Mouse (Mus musculus) mesoderm, embryonic 11.5 days (tissue): ENCODE data around the gene Slc26a1.
"Not testable (repeated sequence)": the region's sequence is repeated elsewhere in the genome, so short reads cannot be mapped to it uniquely, and the experiment has no call there.

Experiments used
- DNase-seq: peaks from one replicate; pipeline ENCODE4 v3.0.0-alpha.2; 2012; ENCODE audit warnings: low read depth, low spot score

Gene Slc26a1

DNA sequence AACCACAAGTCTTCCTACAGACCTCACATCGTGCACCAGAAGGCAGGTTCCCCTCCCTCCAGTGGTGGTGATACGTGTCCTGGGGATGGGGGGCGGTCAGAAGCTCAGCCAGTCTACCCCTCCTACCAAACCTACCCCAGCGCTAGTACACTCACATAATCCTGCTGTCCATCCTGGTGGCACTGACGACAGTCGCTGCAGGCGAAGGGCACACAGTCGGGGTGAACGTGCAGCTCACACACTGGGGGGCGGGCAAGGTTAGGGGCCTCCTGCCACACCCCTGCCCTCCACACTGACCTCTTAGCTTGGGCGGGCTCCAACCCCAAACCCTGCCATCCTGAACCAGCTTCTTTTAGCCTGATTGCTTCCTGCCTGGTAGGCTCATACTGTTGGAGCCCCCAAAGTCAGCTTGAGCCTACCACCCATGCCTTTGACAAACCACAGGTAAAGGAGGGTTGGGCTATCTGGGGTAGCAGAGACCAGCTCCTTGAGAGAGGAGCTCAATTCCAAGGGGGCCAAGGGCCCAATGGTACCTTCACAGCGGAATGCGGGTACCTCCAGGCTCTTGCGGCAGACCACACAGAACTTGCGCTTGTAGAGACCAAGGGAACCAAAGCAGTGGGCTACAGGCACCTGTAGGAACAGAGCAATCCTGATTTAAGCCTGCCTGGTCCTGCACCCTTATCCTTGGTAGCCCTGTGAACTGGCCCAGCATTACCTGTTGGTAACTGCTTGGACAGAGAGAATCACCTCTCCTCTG, 19.3 kb downstream of the Slc26a1 start:
- DNase-seq: no peak

DNA sequence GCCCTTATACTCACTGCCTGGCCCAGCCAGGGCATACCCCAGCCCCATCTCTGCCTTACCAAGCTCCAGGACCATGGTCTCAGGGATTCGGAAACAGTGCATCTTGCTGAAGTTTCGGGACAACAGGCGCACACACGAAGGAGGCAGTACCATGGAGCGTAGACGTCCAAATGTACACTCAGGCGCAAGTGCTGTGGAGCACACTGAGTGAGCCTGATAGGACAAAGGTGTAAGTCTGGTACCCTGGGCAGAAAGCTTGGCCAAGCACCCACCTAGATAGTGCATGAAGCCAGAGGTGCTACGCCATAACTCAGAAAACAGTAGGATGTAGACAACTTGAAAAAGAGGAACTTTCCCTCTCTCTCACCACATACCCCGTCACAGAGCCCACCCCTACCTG, 20.0 kb downstream of the Slc26a1 start:
- no peak for DNase-seq

DNA sequence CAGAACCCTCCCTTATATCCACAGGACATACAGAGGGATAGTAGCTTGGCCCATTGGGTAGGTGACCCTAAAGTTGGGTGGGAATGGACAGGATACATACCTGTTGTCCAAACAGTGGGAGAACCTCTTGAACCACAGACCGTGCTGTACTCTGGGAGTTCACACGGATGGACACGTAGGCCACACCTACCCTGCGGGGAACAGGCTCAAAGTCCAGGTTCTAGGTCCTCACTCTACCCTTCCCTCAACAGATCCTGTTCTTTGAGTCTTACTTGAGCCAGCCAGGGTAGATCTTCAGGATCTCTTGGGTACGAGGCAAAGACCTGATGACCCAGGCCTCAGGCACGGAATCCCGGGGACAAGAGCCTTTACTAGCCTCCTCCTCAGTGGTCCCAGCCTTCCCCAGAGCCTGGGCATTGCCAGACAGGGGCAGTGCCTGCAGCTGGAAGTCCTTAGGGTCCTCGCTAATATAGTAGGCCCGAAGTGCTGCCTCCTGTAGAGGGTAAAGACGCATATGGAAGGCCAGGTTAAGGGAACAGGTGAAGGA, 20.9 kb downstream of the Slc26a1 start:
- no peak for DNase-seq

DNA sequence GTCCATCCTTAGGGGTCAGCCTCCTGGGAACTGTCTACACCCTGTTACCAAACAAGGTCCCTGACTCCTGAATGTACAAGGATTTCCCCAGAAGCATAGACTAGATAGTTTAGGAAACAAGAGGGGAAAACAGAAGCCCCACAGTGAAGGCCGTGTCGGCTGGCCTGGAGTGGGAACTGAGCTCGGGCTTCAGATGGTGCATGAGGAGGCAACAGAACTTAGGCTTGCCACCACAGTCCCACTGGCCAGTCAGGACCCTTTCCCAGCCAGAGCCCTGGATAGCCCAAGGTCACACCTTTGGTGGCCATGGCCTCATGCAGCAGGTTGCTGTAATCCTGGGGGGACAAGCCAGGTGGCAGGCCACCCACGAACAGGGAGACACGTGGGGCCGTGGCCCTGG, 22.0 kb downstream of the Slc26a1 start:
- DNase-seq: no peak

DNA sequence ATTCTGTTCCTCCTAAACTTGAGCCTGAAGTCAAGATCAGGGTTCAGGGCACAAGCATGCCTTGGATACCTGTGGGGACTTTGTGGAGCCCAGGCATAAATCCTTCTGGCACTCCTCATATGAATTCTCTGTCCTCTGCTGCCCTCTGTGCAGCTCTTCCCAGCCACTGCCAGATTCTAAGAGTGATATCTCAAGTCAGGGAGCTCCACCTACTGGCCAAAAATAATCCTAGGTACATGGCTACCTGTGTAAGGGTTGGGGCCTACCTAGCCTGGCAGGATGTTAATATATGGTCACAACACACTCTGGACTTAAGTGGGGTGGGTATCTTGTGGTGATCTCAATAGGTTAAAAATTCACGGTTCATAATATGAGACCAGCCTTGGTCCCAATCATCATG, 23.5 kb downstream of the Slc26a1 start:
- DNase-seq: peak; percentile 53

DNA sequence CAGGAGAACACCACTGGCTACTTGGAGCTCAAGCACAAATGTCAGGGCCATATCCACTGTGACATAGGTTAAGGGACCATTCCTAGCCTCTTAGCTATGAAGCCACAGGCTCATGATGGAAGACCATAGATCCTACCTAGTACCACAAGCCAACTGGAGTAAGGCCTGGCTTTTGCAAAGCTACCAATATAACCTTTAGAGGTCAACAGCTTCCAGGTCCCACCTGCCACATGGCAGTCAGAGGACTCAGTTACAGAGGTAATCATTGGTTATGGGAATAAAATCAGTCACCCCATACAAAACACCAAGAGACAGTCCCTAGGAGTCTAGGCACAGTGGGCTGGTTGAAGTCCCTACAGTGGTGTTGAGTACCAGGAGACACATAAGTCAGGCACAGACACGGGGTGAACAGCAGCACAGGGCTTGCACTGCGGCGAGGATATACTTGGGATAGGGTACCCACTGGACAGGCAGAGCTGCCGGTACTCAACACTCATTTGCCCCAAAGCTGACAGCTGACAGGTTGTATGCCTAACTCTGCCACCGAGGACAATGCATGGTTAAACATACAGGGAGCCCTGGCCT, 24.1 kb downstream of the Slc26a1 start:
- no peak for DNase-seq

DNA sequence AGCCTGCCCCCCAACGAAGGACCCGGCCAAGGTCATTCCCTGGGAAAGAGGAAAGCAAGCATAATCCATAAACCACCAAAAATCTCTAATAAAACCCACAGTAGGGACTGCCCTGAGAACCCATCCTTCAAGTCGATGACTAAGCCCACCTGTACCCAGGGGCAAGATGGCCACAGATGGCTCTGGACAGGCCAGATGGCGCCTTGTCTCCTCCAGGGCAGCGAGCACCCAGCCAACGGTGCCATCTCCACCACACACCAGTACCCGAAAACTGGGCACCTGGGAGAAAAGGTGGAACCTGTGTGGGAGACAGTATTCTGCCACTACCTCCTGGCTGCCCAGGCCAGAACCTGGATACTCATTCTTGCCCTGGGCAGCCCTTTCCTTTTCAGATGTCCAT, 25.0 kb downstream of the Slc26a1 start:
- DNase-seq: no peak

DNA sequence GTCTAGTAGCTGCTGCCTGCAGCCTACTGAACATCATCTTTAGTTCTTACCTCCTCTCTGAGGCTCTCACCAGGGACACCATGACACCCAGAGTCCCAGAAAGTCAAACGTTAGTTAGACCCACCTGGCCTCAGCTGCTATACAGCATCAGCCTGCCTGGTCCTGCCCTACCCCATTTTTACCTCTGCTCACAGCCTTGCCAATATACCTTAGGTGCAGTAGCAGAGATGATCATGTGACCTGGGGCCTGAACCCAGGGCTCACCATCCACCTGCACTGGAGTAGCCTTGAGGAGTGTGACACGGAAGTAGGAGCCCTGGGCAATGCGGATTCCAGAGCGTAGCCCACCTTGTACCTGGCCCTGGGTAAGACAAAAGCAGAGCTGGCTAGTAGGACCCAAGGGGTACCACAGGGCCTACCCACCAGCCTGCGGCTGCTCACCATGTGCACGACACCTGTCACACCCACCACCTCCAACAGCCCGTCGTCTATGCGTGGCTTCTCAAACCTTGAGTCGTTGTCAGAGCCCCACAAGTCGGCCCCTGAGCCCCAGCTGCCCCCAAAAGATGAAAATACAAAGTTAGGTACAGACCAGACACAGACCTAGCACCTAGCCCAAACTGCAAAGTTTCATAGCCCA, 26.3 kb downstream of the Slc26a1 start:
- no peak for DNase-seq

DNA sequence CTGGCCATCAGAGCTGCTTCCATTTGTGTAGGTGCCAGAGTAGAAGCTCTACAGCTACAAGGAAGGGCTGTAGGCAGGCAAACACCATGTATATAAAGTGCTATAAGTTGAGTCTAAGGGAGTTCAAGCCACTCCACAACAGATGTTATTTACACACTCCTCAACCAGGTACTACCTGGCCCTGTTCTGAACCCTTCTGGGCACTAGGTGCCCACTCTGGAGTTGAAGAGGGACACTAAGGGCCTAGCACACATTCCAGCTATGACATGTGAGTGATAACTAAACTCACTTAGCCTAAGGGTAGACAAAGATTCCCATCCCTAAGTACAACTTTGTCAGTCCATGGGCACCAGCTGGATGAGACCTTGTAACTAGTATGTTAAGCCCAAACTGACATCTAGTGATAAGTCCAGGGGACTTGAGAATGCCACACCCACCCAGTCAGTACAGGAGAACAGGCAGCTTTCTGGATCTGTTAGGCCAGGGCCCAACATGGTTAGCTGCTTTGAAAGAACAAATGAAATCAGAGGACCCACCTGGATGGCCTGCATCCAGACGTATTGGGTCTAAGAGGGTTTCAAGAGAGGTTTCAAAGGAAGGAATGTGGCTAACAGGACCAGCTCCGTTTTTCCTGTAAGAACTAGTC, 27.4 kb downstream of the Slc26a1 start:
- no peak for DNase-seq

DNA sequence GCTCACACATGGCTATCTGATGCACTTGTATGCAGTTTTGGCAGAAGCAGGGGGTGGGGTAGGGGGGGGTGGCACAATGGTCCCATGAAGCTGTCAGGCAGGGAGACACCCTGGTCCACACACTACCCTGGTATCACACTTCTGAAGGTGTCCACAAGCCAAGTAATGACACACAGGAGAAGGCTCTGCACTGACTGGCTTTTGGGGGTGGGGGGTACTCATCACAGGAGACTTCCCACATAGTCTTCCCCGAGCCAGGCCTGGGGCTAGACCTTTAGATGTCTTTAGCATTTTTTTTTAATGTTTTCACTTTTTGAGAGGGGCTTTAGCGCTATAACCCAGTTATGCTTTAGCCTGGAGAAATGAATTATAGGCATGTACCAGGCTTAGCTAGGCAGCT, 28.1 kb downstream of the Slc26a1 start:
- DNase-seq: no peak

DNA sequence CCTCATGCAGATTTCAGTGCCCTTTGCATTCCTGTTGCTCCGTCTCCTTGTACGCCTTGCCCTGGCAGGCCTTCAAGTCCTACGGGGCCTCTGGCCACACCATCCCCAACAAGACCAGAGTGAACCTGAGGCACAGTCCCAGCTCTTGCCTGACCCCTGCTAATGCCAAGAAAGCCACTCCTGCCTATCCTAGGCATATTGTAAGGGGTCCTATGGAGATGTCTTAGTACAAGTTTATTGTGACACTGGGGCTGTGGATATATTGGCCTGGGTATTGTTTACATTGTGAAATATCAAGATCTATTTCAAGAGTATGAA, 29.1 kb downstream of the Slc26a1 start:
- DNase-seq: no peak

DNA sequence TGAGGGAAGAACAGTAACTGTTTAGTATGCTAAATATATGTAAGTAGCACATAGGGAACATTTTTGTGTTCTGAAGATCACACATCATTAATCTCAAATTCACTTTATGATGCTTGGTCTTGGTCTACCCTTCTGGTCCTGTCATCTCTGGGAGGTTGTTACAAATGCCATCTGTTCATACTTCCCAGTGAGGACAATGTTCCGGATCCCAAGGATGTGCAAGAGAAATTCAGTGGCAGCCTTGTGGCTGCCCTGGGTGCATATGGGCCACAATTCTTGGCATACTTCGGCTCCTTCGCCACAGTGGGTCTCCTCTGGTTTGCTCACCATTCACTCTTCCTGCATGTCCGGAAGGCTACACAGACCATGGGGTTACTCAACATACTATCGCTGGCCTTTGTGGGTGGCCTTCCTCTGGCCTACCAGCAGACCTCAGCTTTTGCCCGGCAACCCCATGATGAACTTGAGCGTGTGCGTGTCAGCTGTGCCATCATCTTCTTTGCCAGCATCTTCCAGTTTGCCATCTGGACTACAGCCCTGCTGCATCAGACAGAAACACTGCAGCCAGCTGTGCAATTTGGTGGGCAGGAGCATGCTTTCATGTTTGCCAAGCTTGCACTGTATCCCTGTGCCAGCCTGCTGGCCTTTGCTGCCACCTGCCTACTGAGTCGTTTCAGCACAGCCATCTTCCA, 29.6 kb downstream of the Slc26a1 start:
- no peak for DNase-seq

DNA sequence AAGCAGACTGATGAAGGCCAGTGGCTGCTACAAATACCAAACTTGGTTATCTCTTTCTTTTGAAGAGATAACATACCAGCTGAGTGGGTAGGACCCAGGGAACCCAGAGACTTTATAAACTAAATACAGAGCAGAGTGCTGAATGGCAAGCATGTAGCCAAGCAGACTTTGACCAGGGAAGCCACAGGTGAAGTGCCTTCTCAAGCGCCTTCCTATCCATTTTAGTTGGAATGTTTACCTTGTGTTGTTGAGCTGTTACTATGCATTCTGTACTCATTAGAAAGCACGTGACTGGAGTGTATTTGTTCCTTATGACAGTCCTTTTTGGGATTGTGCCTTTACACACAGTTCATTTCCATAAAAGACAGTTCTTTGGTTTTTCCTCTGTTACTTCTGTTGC, 31.7 kb downstream of the Slc26a1 start:
- DNase-seq: no peak

DNA sequence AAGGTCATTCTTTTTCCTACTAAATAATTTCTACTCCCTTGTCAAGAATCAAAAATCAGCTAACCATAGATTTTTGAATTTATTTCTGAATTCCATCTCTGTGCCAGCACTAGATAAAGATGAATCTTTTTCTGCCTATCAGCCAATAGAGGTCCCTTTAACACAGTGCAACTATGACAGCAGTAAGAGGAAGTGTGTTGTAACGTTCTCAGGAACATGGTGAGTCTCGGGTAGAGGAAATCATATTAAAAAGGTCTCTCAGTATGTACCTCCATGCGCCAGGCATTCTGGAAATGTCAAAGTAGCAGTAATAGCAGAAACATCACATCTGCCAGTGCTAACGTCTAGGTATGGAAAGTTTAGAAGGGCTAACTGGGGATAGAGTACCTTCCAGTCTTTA, 39.2 kb downstream of the Slc26a1 start:
- DNase-seq: no peak

DNA sequence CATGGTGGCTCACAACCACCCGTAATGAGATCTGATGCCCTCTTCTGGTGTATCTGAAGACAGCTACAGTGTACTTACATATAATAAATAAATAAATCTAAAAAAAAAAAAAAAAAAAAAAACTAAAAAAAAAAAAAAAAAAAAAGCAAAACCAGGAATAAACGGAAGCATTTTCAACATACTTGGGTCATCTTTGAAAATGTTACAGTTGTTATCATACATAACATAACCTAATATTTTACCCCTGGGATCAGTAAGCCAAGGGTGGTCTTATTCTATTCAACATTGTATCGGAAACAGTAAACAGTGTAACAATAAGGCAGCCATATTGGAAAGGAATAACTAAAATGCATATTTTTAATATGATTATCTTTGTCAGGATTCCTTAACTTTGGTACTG, 41.3 kb downstream of the Slc26a1 start:
- DNase-seq: not testable (repeated sequence)

DNA sequence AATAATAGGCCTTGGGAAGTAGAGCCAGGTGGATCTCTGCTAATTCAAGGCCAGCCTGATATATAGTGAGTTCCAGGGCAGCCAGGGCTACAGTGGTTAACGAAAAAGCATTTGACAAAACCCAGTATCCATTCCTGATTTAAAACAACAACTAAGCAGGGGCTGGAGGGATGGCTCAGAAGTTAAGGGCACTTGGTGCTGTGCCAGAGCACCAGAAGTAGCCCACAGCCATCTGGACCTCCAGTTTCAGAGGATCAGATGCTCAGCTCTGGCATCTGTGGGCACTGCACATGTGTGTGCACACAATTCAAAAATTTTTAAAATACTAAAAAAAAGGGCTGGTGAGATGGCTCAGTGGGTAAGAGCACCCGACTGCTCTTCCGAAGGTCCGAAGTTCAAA, 41.7 kb downstream of the Slc26a1 start:
- DNase-seq: no peak

DNA sequence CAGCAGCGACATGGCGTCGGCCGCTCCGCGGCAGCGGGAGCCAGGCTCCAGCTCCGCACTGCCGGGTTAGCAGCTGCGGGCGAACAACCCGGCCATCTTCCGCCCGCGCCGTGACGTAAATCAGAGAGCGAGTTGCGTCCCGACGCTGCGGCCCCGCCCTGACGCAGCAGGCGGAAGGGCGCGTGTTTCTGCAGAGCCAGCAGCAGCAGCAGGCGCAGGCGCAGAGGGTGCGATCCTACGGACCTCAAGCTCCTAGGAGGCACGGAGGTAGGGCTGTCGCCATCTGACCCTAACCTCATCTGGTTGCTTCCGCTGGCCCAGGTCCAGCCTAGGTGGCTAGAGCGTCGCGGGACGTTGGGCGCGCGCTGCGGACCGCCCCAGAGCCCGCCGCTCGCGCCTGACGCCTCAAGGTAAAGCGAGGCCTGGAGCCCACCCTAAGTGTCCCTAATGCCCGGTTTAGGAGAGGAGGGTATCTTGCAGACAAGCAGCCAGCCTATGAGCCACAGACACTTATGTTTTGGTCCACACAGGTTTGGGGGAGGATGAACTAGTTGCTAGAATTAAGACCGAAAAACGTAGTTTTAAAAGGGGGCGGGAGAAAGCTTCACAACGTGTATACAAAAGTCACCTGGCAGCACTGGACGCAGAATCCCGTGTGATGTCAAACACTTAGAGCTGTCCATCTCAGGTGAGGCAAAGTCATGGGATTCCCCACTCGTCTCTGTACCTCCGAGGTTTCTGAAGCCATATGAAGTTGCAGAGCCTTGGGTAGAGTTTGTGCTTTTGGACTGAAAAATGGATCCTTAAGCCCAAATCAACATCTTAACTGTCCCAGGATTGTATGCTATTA, 45.5 kb downstream of the Slc26a1 start, which contains the start of the genes Gak and Tmem175:
Gene Gak (minus strand): TSS at position 122 of the 850 bp plus-strand sequence.
Gene Tmem175 (plus strand): TSS at position 137 of the 850 bp plus-strand sequence.
- peak; percentile 96 for DNase-seq

DNA sequence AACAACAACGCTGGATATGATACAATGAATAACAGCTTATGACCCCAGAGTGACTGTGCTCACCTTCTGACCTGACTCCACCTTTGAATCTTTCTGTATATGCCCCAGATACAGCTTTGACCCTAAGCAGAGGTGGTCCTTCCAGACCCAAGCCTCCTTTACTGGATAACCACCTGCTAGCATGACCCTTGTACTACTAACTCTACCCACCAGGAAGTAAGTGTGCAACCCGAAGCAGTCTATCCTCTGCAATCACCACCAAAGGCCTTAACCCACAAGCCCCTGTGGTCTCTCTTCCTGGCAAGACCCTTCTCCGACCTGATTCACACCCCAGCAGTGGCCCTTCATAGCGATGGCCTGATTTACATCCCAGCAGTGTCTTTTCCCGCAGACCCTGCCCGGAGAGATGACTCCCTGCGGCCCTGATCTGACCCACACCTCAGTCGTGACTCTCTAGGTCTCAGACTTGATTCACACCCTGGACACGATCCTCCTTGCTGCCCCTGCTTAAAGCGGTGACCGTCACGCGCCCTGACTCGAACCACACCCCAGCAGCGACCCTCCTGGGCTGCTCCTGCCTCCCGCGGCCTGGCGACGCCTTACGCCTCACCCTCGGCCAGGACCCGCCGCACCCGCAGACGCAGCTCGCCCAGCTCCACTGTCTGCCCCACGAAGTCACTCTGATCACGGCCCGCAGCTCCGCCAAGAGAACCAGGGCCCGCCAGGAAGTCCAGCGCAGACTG, 46.3 kb downstream of the Slc26a1 start:
- no peak for DNase-seq

DNA sequence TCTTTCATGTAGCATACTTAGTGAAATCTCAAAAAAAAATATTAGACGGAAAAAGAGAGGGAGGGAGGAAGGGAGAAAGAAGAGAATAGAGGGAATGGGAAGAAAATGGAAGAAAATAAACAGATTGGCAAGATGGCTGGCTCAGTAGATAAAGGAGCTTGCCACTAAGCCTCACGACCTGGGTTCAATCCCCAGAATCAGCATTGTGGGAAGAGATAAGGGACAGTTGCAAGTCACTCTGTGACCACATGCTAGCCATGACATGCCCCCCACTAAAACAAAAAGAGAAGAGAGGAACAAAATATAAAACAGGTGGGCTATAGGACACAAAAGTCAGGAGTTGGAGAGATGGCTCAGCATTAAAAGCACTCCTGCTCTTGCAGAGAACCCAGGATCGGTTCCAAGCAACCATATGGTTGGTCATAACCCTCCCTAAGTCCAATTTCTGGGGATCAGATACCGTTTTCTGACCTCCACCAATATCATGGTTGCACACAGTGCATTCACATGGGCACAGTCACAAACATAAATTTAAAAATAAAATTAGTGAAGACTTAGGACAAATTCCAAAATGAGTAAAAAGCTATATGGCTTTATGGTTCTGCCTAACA, 49.2 kb downstream of the Slc26a1 start:
- no peak for DNase-seq

DNA sequence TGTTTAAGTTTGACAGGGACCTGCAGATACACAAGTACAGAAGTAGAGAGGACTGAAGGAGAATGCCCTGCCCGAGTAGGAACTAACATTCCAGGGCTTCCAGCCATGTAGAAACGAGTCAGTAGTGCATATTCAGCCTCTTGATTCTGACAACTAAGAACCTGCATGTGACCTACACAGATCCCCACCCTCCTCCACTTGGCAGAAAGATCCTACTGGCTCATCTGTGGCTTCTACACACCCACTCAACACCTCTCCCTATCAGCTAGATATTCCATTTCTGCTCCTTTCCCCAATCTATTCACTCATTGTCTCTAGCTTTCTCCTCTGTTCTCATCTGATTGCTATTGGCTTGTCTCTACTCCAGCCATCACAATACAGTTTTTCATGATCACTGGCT, 53.5 kb downstream of the Slc26a1 start:
- no peak for DNase-seq
